Mouse (Mus musculus) adrenal gland, postnatal 14 days (tissue): Measurements from ENCODE around the gene Dcun1d5. TPM values are rescaled to one million over a fixed set of nuclear protein-coding genes. Genes with fewer than 3 reads are reported as not detected.
"Not testable (repeated sequence)": the region's sequence is repeated elsewhere in the genome, so short reads cannot be mapped to it uniquely, and the experiment has no call there.

ENCODE experiments used
- DNase-seq: peaks from one replicate; pipeline ENCODE4 v3.0.0; 2021; ENCODE audit warnings: mixed read lengths
- long read RNA-seq, 2 experiments: library from polyadenylated mRNA; stranded (forward); transcript quantifications; one replicate each; pipeline ENCODE4 v2.0.0; 2021
- total RNA-seq: library from RNA; stranded (reverse); gene quantifications from 2 replicates; pipeline ENCODE4 v1.2.3, GENCODE M21; 2021

Dcun1d5 gene
- total RNA-seq: 84.4 and 89.5 TPM in 2 replicates
- long read RNA-seq, experiment 1, transcript Dcun1d5-201 (7 exons, 1,122 nt): minor isoform, 5 of 216 reads
- long read RNA-seq, experiment 1, transcript Dcun1d5-202 (8 exons, 2,421 nt): major isoform, 111 of 216 reads
- long read RNA-seq, experiment 1, partial matches to known transcripts: 85 of 216 reads
- long read RNA-seq, experiment 1, other reads (novel, unspliced or antisense): 15 of 216 reads
- long read RNA-seq, experiment 2, transcript Dcun1d5-202 (8 exons, 2,421 nt): major isoform, 97 of 219 reads
- long read RNA-seq, experiment 2, partial matches to known transcripts: 116 of 219 reads
- long read RNA-seq, experiment 2, other reads (novel, unspliced or antisense): 4 of 219 reads

DNA sequence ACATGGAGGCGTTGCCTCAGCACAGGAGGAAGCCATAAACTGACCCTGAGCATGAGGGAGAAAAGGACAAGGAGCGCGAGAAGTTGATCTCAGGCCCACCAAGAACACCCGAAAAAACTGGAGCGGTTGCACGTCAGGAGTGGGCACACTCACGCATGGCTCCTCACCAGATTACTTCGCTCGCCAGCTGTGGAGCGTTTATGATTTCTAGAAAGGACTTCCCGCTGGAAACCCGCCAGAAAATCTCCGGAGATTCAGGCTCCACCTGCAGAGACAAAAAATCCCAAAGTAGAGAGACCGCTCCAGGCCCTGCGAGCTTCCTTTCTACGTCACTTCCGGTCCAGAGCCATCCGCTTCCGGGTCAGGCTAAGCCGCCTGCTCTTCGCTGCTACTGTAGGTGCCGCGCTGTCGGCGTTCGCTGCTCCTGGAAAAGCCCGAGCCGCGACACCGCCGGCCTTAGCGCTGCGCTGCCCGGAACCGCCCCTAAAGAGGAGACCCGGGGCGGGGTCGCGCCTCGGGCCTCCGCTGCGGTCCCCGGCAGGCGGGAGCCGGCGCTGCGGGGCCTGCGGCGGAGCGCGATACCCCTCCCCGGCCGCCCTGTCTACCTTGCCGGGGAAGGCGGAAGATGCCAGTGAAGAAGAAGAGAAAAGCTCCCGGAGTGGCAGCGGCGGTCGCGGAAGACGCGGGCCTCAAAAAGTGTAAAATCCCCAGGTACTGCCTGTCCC, at the start of gene Dcun1d5, which contains the start of gene Dync2h1:
Gene Dcun1d5, plus strand, starts transcription at position 349 of the 725 bp plus-strand sequence.
Gene Dync2h1, minus strand, starts transcription at position 275 of the 725 bp plus-strand sequence.
- peak; percentile 97 for DNase-seq

GRCm38 (mm10) chr9:7154391-7154790, 29.9 kb upstream of the Dcun1d5 start:
- no peak for DNase-seq

DNA sequence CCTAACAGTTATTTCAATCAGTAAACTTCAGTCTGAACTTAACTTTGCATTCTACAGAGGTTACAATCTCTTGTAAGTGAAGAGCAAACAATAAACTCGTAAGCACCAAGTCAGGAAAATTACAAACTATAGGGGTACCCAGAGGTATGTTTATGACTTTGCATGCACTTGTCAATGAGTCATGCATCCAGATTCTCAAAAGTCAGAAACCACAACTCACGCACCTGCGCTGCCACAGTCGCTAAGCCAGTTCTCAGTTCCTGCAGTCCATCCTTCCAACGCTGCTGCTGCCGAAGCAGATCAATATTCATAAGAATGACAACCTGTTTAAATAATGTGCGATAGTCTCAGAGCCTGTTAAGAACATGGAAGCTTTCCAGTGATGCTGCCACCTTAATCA, 25.7 kb upstream of the Dcun1d5 start:
- DNase-seq: no peak

GRCm38 (mm10) chr9:7159718-7160117, 24.6 kb upstream of the Dcun1d5 start:
- DNase-seq: no peak

DNA sequence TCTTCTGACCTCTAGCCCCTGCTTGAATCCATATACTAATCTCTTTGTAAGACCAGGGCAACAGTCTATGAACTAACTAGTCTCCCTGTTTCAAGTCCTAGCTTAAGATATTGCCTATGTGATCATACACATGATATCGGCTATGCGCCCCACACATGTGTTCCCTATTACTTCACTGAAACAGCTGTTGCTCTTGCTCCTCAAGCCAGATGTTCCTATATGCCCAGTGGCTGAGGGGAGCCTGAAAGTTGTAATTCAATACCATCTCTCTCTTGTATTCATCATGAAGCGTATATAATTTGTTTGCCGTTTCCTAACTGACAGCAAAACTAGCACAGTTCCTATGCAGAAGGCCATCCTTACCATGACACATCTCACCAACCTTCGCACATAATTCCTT, 23.6 kb upstream of the Dcun1d5 start:
- DNase-seq: no peak

- no peak for DNase-seq
Observed at GRCm38 (mm10) chr9:7167339-7167998, 16.9 kb upstream of the Dcun1d5 start.

DNA sequence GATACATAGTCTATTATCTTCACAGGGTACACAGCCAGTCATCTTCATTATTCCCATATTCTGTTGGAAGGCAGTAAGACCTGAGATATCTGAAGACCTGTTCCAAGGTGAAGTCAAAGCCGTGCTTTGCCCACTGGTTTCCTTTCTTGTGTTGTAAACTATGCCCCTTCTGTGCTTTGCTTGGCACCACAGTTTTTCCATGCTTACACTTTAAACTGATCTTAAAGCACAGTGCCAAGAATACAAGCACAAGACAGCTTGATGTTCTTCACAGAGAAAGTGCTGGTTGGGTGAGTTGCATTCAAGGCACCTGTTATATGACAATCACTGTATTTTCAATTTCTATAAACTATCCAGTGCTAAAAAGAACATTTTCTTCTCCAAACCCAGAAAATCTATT, 10.6 kb upstream of the Dcun1d5 start:
- DNase-seq: no peak

- DNase-seq: peak; percentile 94
Observed at GRCm38 (mm10) chr9:7176618-7177610, 7.4 kb upstream of the Dcun1d5 start.

DNA sequence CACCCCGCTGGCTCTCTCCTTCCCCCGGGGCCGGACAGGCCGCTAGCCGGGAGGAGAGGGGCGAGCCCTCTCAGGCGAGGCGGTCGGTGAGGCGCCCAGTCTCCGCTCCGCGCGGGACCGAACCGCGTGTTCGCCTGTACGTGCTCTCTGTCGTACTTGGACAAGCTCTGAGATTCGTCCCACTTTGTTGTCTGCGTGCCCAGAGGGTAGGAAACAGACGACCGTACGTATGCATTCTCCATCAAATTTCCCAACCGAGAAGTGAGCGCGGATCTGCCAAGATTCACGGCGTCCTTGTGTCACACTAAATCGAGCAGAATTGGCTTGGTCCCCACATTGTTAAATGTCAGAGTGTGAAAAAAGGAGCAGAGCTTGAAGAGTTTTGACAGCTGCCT, 574 bp downstream of the Dcun1d5 start:
- peak; percentile 66 for DNase-seq

- DNase-seq: not testable (repeated sequence)
Observed at GRCm38 (mm10) chr9:7190694-7191093, 6.4 kb downstream of the Dcun1d5 start.

GRCm38 (mm10) chr9:7216240-7216639, 31.9 kb downstream of the Dcun1d5 start:
- no peak for DNase-seq

- DNase-seq: no peak
Observed at GRCm38 (mm10) chr9:7221024-7221423, 36.7 kb downstream of the Dcun1d5 start.

GRCm38 (mm10) chr9:7221460-7221859, 37.1 kb downstream of the Dcun1d5 start:
- no peak for DNase-seq

GRCm38 (mm10) chr9:7238619-7239018, 54.3 kb downstream of the Dcun1d5 start:
- DNase-seq: no peak

- DNase-seq: no peak
Observed at GRCm38 (mm10) chr9:7239967-7240366, 55.6 kb downstream of the Dcun1d5 start.

DNA sequence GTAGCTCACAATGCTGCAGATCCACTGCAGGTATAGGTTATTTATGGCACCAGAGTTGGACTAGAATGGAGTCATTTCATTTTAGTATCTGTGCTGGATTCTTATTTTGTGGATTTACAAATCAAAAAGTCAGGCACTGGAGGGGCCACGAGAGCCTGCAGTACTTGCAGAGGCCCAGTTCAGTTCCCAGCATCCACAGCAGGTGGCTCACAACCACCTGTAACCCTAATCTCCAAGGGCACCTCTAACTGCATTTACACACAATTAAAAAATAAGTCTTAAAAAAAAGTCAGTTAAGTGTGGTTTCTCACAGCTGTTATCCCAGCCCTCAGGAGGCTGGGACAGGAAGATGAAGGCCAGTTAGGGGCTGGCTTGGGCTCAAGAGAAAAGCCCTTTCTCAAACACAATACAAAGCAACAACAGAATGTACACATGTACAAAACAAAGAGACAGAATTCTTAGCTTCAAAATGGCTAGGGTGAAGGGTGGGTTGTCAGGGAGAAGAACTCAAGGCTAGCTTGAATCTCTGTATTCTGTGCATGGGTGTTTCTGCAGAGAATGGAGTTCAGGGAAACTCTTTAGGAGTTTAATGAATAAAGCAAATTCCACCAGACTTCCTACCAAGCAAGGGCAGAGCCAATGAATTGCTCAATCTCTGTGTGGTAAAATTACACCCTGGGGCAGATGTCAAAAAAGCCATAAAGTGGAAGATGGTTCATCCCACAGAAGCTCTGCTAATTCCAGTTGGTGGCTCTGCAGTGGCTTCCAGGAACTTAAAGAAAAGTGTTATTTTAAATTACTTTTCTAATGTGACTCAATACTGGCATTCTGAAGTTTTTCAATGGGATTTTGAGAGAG, 68.7 kb downstream of the Dcun1d5 start:
- no peak for DNase-seq
